Mouse (Mus musculus): Measurements from ENCODE around the gene Spata46.

The Spata46 gene

DNA sequence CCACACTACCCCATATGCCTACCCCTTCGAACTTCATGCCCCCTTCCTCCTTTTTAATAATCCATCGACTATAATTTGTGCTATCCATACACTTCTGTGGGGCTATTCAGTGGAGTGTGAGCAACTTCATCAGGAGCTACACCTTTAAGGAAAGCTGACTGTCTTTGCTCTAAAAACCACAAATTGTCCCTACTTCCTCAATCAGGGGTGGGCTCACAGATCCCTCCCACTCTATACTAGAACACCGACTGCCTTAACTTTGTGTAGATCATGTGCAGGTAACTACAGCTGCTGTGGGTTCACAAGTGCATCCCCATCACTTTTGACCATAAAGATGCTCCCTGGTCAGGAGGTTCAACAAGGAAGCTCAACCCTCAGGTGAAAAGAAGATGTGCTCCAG, 31.3 kb downstream of the Spata46 start:
- no peak for DNase-seq (ENCODE audit: low read depth, low spot score)

- no peak for DNase-seq (ENCODE audit: low read depth, low spot score)
Measured at GRCm38 (mm10) chr1:170343081-170343480, 34.5 kb downstream of the Spata46 start.

- no peak for DNase-seq (ENCODE audit: low read depth, low spot score)
Measured at GRCm38 (mm10) chr1:170343906-170344305, 35.3 kb downstream of the Spata46 start.

GRCm38 (mm10) chr1:170346266-170346665, 37.7 kb downstream of the Spata46 start:
- DNase-seq (ENCODE audit: low read depth, low spot score): no peak

DNA sequence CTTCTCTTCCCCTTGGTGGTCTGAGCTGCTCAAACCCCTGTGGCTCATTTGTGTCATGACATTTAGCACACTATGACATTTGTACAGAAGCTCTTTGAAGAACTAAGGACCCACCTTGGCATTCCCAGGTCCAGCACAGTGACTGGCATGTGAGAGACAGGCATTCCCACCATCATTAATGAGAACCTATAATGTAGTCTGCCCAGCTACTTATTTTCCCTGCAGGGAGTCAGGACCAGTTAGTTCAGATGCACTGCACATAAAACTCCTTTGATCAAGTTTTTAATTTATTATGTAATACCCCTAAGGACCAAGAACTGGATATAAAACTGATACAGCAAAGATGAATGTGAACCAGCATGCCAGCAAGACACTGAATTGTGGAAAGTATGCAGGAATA, 42.5 kb downstream of the Spata46 start:
- no peak for DNase-seq (ENCODE audit: low read depth, low spot score)

DNA sequence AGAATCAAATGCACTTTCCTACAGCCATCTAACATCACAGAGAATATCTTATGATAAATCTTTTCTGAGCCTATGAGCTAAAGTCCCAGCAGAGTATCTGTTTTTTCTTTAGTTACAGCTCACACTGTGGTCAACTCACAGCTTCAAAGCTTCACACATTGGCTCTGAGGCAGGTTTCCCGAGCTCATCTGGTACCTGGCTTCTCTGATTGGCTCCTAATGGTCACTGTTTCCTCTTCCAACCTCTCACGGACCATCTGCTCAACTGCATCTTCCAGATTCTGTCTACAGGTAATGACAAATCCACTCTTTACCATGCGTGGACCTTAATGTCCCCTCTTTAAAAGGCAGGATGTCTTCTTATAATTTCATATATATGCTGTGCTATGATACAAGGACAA, 44.7 kb downstream of the Spata46 start:
- no peak for DNase-seq (ENCODE audit: low read depth, low spot score)

DNA sequence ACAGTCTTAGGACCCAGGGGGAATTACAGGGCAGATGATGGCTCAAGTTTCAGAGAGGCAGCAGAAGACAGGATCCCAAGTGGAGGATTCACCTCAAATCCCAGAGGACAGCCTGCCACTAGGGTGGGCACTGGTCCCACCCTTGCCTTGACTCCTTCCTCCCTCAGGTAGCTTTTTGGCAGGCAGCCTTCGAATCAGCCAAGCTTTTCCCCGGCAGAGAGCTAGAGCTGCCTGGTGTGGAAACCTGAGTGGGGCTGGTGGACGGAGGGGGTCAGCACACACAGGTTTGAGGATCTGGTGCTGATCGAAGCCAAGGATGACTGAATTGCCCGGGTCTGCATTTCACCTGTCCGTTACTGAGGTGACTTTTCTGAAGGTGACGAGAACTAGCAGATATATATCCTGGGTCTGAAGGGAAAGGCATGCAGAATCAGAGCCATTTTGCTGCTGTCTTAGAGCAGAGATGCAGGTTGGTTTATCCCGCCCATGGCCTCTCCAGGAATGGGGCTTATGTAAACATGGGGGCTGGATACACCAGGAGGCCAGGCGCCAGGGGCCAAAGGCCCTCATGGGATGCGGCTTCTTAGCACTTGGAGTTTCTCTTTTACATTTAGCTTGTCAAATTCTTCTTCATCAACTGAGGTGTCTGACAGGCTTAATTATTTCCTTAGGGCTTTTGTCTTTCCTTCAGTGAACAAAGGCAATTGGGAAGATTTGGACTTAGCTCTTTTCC, 51.7 kb downstream of the Spata46 start:
- DNase-seq (ENCODE audit: low read depth, low spot score): no peak

Data from embryo, embryonic 11.5 days (tissue).